Mouse (Mus musculus) layer of hippocampus, postnatal 25 days (tissue): ENCODE results near the gene Lce1j. TPM values are rescaled to one million over a fixed set of nuclear protein-coding genes. Genes with fewer than 3 reads are reported as not detected.
"Not testable (repeated sequence)": the region's sequence is repeated elsewhere in the genome, so short reads cannot be mapped to it uniquely, and the experiment has no call there.

ENCODE experiments used
- DNase-seq, 2 experiments: peaks; one replicate each; pipeline ENCODE4 v3.0.0; 2022; ENCODE audit warnings: mixed read lengths in 2 of 2, low spot score in 1 of 2; ENCODE audit errors: extremely low spot score in 1 of 2
- total RNA-seq, 2 experiments: library from RNA; stranded (reverse); gene quantifications; 2 replicates each; pipeline ENCODE4 v1.2.3; 2021

The Lce1j gene
- not detected for total RNA-seq

DNA sequence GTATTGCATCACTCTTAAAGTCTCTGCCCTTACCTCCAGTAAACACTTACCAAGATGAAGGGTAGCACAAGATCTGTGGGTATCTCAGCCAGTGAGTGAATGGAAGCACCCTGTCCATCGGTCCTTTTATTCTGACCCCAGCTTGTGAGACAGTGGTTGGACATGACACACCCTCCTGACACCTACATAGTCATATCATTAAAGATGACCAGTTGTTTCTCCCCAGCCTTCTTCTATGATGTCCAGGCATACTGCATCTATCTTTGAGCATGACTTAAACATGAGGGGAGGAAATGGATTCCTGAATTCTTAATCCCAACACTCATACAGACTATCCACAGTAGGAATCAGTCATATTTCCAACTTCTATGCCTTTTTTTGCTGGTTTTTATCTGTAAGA is at the start of gene Lce1j:
TSS of gene Lce1j (minus strand) at position 101 of the 400 bp plus-strand sequence.
- DNase-seq = no peak

DNA sequence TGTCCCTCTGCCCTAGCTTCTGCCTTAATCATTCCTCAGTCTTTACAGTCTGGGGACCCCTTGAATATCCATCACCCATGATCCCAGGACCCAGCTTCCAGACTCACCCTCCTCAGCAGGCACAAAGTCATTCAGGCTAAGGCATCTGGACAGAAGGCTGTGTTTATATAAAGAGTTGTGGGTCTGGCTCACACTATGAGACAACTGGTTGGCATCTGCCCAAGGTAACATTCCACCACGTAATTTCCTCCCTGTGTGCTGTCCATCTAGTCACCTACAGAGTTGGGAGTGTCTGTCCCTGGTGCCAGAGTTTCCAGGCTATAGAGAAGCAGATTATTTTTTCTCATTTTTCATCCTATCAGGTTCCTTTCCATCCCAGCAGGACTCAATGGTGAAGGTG is 36.8 kb upstream of the Lce1j start, which contains the start of gene Kprp:
TSS of gene Kprp (minus strand) at position 140 of the 400 bp plus-strand sequence.
- no peak for DNase-seq

DNA sequence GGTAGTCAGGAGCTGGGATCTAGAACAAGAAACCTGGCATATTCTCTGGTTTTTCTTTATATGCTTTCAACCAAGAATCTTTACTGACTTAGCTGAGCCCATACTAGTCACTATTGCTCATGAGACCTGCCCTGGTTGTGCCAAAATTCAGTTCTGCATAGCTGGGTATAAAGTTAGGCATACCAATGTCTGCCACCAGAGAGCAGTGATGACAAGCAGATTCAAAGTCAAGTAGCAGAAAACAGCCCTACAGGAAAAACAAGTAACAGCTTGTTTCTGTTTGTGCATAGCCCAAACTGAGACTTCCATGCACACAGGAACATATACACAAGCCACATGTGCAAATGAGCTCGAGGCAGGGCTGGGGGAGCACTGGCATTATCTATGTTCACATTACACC is 35.5 kb upstream of the Lce1j start:
- DNase-seq = no peak

- DNase-seq = not testable (repeated sequence)
These were observed 25.7 kb upstream of the Lce1j start for GRCm38 (mm10) chr3:92816036-92816435.

- DNase-seq = no peak
These were observed 25.3 kb upstream of the Lce1j start for GRCm38 (mm10) chr3:92815581-92815980.

DNA sequence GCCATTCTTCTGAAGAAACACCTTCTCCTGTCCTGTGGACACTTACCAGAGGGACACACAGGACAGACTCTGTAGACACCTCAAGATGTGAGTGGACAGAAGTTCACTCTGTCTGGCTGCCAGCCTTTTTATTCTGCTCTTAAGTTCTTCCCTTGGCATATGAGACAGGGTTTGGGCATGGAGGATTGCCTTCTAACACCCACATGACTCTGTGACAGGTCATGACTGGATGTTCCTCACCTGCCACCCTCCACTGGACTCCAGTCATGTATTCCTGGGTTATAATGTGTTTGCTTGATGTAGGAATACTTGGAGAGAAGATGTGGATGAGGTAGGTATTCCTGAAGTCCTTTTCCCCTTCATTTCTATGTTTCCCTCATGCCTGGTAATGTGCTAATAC is 17.5 kb upstream of the Lce1j start, which contains the start of gene Lce1k:
TSS of gene Lce1k (minus strand) at position 101 of the 400 bp plus-strand sequence.
- DNase-seq = no peak

GRCm38 (mm10) chr3:92778799-92779198 is 11.5 kb downstream of the Lce1j start, which contains the start of gene Lce1i:
Gene Lce1i, minus strand, starts transcription at chr3:92778899.
- DNase-seq = no peak

- DNase-seq = no peak
These were observed 18.7 kb downstream of the Lce1j start for GRCm38 (mm10) chr3:92771573-92771972.

DNA sequence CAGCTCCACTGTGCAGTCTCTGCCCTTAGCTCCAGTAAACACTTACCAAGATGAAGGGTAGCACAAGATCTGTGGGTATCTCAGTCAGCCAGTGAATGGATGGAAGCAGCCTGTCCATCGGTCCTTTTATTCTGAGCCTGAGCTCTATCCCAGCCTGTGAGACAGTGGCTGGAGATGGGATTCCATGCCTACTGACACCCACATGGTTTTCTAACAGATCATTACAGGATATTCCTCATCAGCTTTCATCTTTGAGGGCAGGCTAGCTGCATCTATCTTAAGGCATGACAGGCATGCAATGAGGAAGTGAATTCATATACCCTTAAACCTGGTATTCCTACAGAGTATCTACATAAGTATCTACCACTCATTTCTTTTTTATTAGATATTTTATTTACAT is 25.3 kb downstream of the Lce1j start, which contains the start of gene Lce1h:
TSS of gene Lce1h (minus strand) at position 101 of the 400 bp plus-strand sequence.
- no peak for DNase-seq

DNA sequence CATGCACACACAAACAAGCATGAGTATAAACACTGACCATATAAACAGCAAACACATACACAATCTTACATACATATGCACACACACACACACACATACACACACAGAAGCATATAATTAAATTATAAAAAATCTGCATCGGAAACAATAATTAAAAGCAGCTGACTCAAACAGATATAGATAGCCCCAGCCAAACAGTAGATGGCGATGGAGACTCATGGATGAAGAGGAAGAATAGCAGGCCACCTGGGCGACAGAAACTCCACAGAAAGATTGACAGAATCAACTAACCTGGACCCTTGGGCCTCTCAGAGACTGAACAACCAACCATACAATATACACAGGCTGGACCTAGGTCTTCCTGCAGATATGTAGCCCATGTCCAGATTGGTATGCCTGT is 37.1 kb downstream of the Lce1j start:
- peak in 1 of 2 experiments; percentile 3 for DNase-seq

GRCm38 (mm10) chr3:92752238-92752637 is 38.1 kb downstream of the Lce1j start, which contains the start of gene Lce1g:
Gene Lce1g, minus strand, starts transcription at chr3:92752338.
- DNase-seq = no peak

DNA sequence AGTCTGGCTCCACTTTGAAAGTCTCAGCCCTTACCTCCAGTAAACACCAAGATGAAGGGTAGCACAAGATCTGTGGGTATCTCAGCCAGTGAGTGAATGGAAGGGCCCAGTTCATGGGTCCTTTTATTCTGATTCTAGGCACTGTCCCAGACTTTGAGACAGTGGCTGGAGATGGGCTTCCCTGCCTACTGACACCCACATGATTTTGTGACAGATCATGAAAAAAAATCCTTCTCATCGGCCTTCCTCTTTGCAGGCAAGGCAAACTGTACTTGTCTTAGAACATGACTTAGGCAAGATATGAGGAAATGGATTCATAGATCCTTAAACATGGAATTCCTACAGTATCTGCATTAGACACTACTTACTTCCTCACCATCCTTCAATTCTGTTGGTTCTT is 51.3 kb downstream of the Lce1j start, which contains the start of gene Gm38119:
TSS of gene Gm38119 (minus strand) at position 101 of the 400 bp plus-strand sequence.
- no peak for DNase-seq

Other genes starting within 250 kb of the Lce1j start
- not detected for gene Ivl, start 216.8 kb downstream of the Lce1j start, total RNA-seq
- gene Smcp, start 201.5 kb downstream of the Lce1j start, total RNA-seq = not detected
- not detected for gene 2210017I01Rik, start 183.0 kb downstream of the Lce1j start, total RNA-seq
- not detected for gene Lce6a, start 168.9 kb downstream of the Lce1j start, total RNA-seq
- gene Lce1a1, start 142.2 kb downstream of the Lce1j start, total RNA-seq = not detected
- not detected for gene Lce1b, start 133.6 kb downstream of the Lce1j start, total RNA-seq
- gene Lce1a2, start 120.2 kb downstream of the Lce1j start, total RNA-seq = not detected
- gene Lce1c, start 111.3 kb downstream of the Lce1j start, total RNA-seq = not detected
- gene Lce1d, start 103.3 kb downstream of the Lce1j start, total RNA-seq = not detected
- not detected for gene Lce1e, start 81.4 kb downstream of the Lce1j start, total RNA-seq
- gene Lce1f, start 70.2 kb downstream of the Lce1j start, total RNA-seq = not detected
- gene Gm38119, start 51.4 kb downstream of the Lce1j start, total RNA-seq = not detected
- not detected for gene Lce1g, start 38.2 kb downstream of the Lce1j start, total RNA-seq
- gene Lce1h, start 25.4 kb downstream of the Lce1j start, total RNA-seq = not detected
- gene Lce1i, start 11.6 kb downstream of the Lce1j start, total RNA-seq = not detected
- not detected for gene Lce1k, start 17.4 kb upstream of the Lce1j start, total RNA-seq
- not detected for gene Kprp, start 36.7 kb upstream of the Lce1j start, total RNA-seq
- not detected for gene Lce1l, start 60.8 kb upstream of the Lce1j start, total RNA-seq
- not detected for gene 2310050C09Rik, start 79.7 kb upstream of the Lce1j start, total RNA-seq
- gene Lce3a, start 135.7 kb upstream of the Lce1j start, total RNA-seq = not detected
- gene Lce3b, start 142.5 kb upstream of the Lce1j start, total RNA-seq = not detected
- gene Lce3c, start 154.0 kb upstream of the Lce1j start, total RNA-seq = not detected
- gene Lce3d, start 166.9 kb upstream of the Lce1j start, total RNA-seq = not detected
- gene Lce3e, start 176.5 kb upstream of the Lce1j start, total RNA-seq = not detected
- gene Lce3f, start 201.7 kb upstream of the Lce1j start, total RNA-seq = not detected
- gene Crct1, start 225.2 kb upstream of the Lce1j start, total RNA-seq = not detected
- gene Lce1m, start 228.5 kb upstream of the Lce1j start, total RNA-seq = not detected